12 mouse cellular contexts compared by ENCODE assay signal in the genomic region with DNA sequence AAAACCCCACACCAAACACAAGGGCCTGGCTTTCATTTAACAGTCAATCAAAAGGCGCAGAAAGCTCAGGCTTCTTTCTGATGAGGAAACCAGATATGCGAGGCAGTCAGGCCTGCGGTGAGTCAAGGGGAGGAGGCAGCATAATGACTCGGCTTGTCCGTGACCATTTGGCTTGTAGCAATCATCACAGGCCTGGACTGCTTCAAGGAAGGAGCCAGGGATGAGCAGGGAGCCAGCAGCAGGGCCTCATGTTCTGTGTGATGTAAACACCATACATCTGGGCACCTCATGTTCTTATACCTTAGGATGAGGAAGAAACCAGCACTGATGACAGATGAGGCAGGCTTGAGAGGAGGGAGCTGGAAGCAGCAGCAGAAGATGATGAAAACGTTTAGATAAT.
A peak's percentile ranks its signal among the peaks of the same experiment; 100 is the strongest.
DNase-seq lines count a peak whose midpoint lies in the region; ATAC-seq and TF ChIP-seq lines count a peak whose summit lies in the region.
"Had no signal": no experiment of that assay in that cellular context is flagged by ENCODE, and none has a peak within 500 bp of the region (broad histone marks: within the 10 kb centered on the region; RNA-seq: fewer than 3 reads in every experiment).

No protein-coding gene starts in this region.

- TF ChIP-seq CTCF in intestine, postnatal 0 days (IDR thresholded peaks at IDR 0.05; ENCODE audit: low read depth), result no peak

- no peaks in the 10 kb centered on the region for H3K36me3 ChIP-seq in intestine, embryonic 14.5 days (ENCODE audit: control insufficient read depth, insufficient read depth, low read length)
- H3K36me3 ChIP-seq in intestine, postnatal 0 days (ENCODE audit: control insufficient read depth, insufficient read depth), result no peaks in the 10 kb centered on the region
- no peaks in the 10 kb centered on the region for H3K36me3 ChIP-seq in embryonic facial prominence, embryonic 11.5 days (replicated peaks; ENCODE audit: control insufficient read depth, insufficient read depth, low read depth, low read length)

- no peak overlapping the region for H3K4me3 ChIP-seq in intestine, embryonic 14.5 days (ENCODE audit: low read depth, low read length)
- H3K4me3 ChIP-seq in intestine, postnatal 0 days (ENCODE audit: low read depth, low read length), result no peak overlapping the region
- no peak overlapping the region for H3K4me3 ChIP-seq in embryonic facial prominence, embryonic 11.5 days (ENCODE audit: low read depth, low read length)

- 0 out of 2 replicates have a peak, but pooled peaks have one; percentile 36 for ATAC-seq in intestine, embryonic 14.5 days (replicated peaks; ENCODE audit: low FRiP score, low TSS enrichment, low read depth)
- ATAC-seq in intestine, postnatal 0 days, result no peak
- peak; percentile 72 for ATAC-seq in embryonic facial prominence, embryonic 11.5 days (replicated peaks; ENCODE audit: insufficient number of reproducible peaks, low FRiP score, low TSS enrichment, low read depth)

- H3K27me3 ChIP-seq in intestine, embryonic 14.5 days (replicated peaks; ENCODE audit: control insufficient read depth, insufficient read depth, low read length), result no peaks in the 10 kb centered on the region
- H3K27me3 ChIP-seq in intestine, postnatal 0 days (replicated peaks; ENCODE audit: control insufficient read depth, insufficient read depth, low read length), result no peaks in the 10 kb centered on the region
- H3K27me3 ChIP-seq in embryonic facial prominence, embryonic 11.5 days (ENCODE audit: control insufficient read depth, insufficient read depth, low read length), result no peaks in the 10 kb centered on the region

- H3K9ac ChIP-seq in intestine, embryonic 14.5 days (ENCODE audit: low read length), result no peak overlapping the region
- H3K9ac ChIP-seq in intestine, postnatal 0 days (ENCODE audit: low read depth, low read length), result no peak overlapping the region
- H3K9ac ChIP-seq in embryonic facial prominence, embryonic 11.5 days (replicated peaks; ENCODE audit: low read length), result no peak overlapping the region
- H3K9ac ChIP-seq: hindbrain, embryonic 14.5 days had no signal

- 26% methylated on average over 6 of the region's 6 CpGs for WGBS in intestine, embryonic 14.5 days
- WGBS in intestine, postnatal 0 days, result 54% methylated on average over 6 of the region's 6 CpGs
- WGBS in embryonic facial prominence, embryonic 11.5 days, result 19% methylated on average over 6 of the region's 6 CpGs

- H3K4me1 ChIP-seq in intestine, embryonic 14.5 days (replicated peaks; ENCODE audit: control insufficient read depth, insufficient read depth, low read length), result no peaks in the 10 kb centered on the region
- no peaks in the 10 kb centered on the region for H3K4me1 ChIP-seq in intestine, postnatal 0 days (replicated peaks; ENCODE audit: control insufficient read depth, insufficient read depth, low read length)
- peaks cover 3% of the 10 kb centered on the region; the same call in 1 of the 2 replicates for H3K4me1 ChIP-seq in embryonic facial prominence, embryonic 11.5 days (ENCODE audit: control insufficient read depth, insufficient read depth, low read length)

- H3K27ac ChIP-seq in intestine, embryonic 14.5 days (ENCODE audit: low read depth), result no peak overlapping the region
- H3K27ac ChIP-seq in intestine, postnatal 0 days (ENCODE audit: low read depth, low read length), result no peak overlapping the region
- H3K27ac ChIP-seq in embryonic facial prominence, embryonic 11.5 days (replicated peaks; ENCODE audit: low read depth, low read length), result 0 out of 2 replicates have a peak overlapping the region, but pooled peaks have one; percentile 38
- H3K27ac ChIP-seq: hindbrain, embryonic 14.5 days had no signal

- H3K4me2 ChIP-seq in intestine, embryonic 14.5 days (ENCODE audit: low read length), result no peak overlapping the region
- no peak overlapping the region for H3K4me2 ChIP-seq in intestine, postnatal 0 days (replicated peaks; ENCODE audit: low read depth)
- no peak overlapping the region for H3K4me2 ChIP-seq in embryonic facial prominence, embryonic 11.5 days (ENCODE audit: low read depth, low read length)
- H3K4me2 ChIP-seq: hindbrain, embryonic 14.5 days had no signal

- no peak for DNase-seq in intestine, embryonic 14.5 days (ENCODE audit: low spot score)
- peak; percentile 52 for DNase-seq in Muller cell, postnatal 12 days (ENCODE audit: inconsistent ontology term)
- peak; percentile 77 for DNase-seq in embryonic facial prominence, embryonic 11.5 days (ENCODE audit: low spot score)
- peak; percentile 51 for DNase-seq in mesoderm, embryonic 11.5 days (ENCODE audit: low read depth, low spot score)
- DNase-seq in cerebellum, postnatal 25 days, result no peak
- DNase-seq in cerebellum, postnatal 14 days, result no peak
- DNase-seq: heart, adult 11 months; kidney, postnatal 4 days; lung, postnatal 36 days; thymus, postnatal 4 days had no signal

- no peaks in the 10 kb centered on the region for H3K9me3 ChIP-seq in intestine, embryonic 14.5 days (ENCODE audit: control insufficient read depth, low read length)
- no peaks in the 10 kb centered on the region for H3K9me3 ChIP-seq in intestine, postnatal 0 days (ENCODE audit: control insufficient read depth)
- H3K9me3 ChIP-seq in embryonic facial prominence, embryonic 11.5 days (replicated peaks; ENCODE audit: control insufficient read depth, low read length), result no peaks in the 10 kb centered on the region

Comparison
In these comparisons a context has a peak if more than half of its experiments do, and no peak if none do; other contexts are left out.
1. DNase-seq: peak in Muller cell, postnatal 12 days (single experiment), embryonic facial prominence, embryonic 11.5 days (single experiment) and mesoderm, embryonic 11.5 days (single experiment); none in intestine, embryonic 14.5 days (single experiment), cerebellum, postnatal 25 days (0 of 2) and cerebellum, postnatal 14 days (0 of 2).